Comparison of ENCODE assay signal across 8 mouse cellular contexts in genomic region chr1:136136547-136136946, GRCm38 (mm10). TPM values are rescaled to one million over a fixed set of nuclear protein-coding genes. Genes with fewer than 3 reads are reported as not detected.
A peak's percentile ranks its signal among the peaks of the same experiment; 100 is the strongest.
DNase-seq lines count a peak whose midpoint lies in the region; ATAC-seq lines count a peak whose summit lies in the region.

No protein-coding gene starts in this region.

- H3K9ac ChIP-seq in kidney, embryonic 15.5 days, result no peak overlapping the region
- H3K9ac ChIP-seq in embryonic facial prominence, embryonic 11.5 days (replicated peaks; ENCODE audit: low read length), result no peak overlapping the region
- no peak overlapping the region for H3K9ac ChIP-seq in neural tube, embryonic 12.5 days

- DNase-seq in kidney, adult 18-20 months, result no peak
- peak; percentile 49 for DNase-seq in embryonic facial prominence, embryonic 11.5 days (ENCODE audit: low spot score)
- peak; percentile 49 for DNase-seq in limb, embryonic 10.5 days (ENCODE audit: low spot score)
- no peak for DNase-seq in left cerebral cortex, postnatal 14 days (ENCODE audit: low spot score in 2 of 2)
- no peak for DNase-seq in ovary, postnatal 36 days (ENCODE audit: low spot score)
- no peak for DNase-seq in left cerebral cortex, adult 8-10 months (ENCODE audit: low spot score in 2 of 2)

- 35% methylated on average over 4 of the region's 4 CpGs for WGBS in kidney, embryonic 15.5 days
- 22% methylated on average over 4 of the region's 4 CpGs for WGBS in embryonic facial prominence, embryonic 11.5 days
- 19% methylated on average over 4 of the region's 4 CpGs for WGBS in limb, embryonic 10.5 days
- WGBS in neural tube, embryonic 12.5 days, result 42% methylated on average over 4 of the region's 4 CpGs

- no peak for ATAC-seq in kidney, embryonic 15.5 days (replicated peaks; ENCODE audit: low FRiP score)
- no peak for ATAC-seq in embryonic facial prominence, embryonic 11.5 days (replicated peaks; ENCODE audit: insufficient number of reproducible peaks, low FRiP score, low TSS enrichment, low read depth)
- ATAC-seq in neural tube, embryonic 12.5 days (ENCODE audit: low FRiP score, low read depth), result no peak

- H3K27me3 ChIP-seq in kidney, embryonic 15.5 days, result peaks cover 12% of the 10 kb centered on the region
- H3K27me3 ChIP-seq in embryonic facial prominence, embryonic 11.5 days (ENCODE audit: control insufficient read depth, insufficient read depth, low read length), result no peaks in the 10 kb centered on the region
- peaks cover 10% of the 10 kb centered on the region; the same call in 1 of the 2 replicates for H3K27me3 ChIP-seq in limb, embryonic 10.5 days (ENCODE audit: low read depth, poor library complexity, severe bottlenecking)
- H3K27me3 ChIP-seq in neural tube, embryonic 12.5 days (replicated peaks), result no peaks in the 10 kb centered on the region; the same call in 1 of the 2 replicates

- no peak overlapping the region for H3K4me3 ChIP-seq in kidney, embryonic 15.5 days (replicated peaks)
- H3K4me3 ChIP-seq in embryonic facial prominence, embryonic 11.5 days (ENCODE audit: low read depth, low read length), result no peak overlapping the region
- H3K4me3 ChIP-seq in limb, embryonic 10.5 days, result peak overlapping the region; percentile 31
- no peak overlapping the region for H3K4me3 ChIP-seq in neural tube, embryonic 12.5 days

- peak overlapping the region; percentile 66; the same call in 1 of the 2 replicates for H3K27ac ChIP-seq in kidney, embryonic 15.5 days
- 0 out of 2 replicates have a peak overlapping the region, but pooled peaks have one; percentile 52 for H3K27ac ChIP-seq in embryonic facial prominence, embryonic 11.5 days (replicated peaks; ENCODE audit: low read depth, low read length)
- H3K27ac ChIP-seq in limb, embryonic 10.5 days, result peak overlapping the region; percentile 81
- H3K27ac ChIP-seq in neural tube, embryonic 12.5 days, result no peak overlapping the region

- H3K4me2 ChIP-seq in kidney, embryonic 15.5 days, result 0 out of 2 replicates have a peak overlapping the region, but pooled peaks have one; percentile 8
- no peak overlapping the region; the same call in 1 of the 2 replicates for H3K4me2 ChIP-seq in embryonic facial prominence, embryonic 11.5 days (ENCODE audit: low read depth, low read length)
- H3K4me2 ChIP-seq in neural tube, embryonic 12.5 days (replicated peaks), result peak overlapping the region; percentile 75

- H3K9me3 ChIP-seq in kidney, embryonic 15.5 days (replicated peaks), result no peaks in the 10 kb centered on the region
- no peaks in the 10 kb centered on the region for H3K9me3 ChIP-seq in embryonic facial prominence, embryonic 11.5 days (replicated peaks; ENCODE audit: control insufficient read depth, low read length)
- H3K9me3 ChIP-seq in limb, embryonic 10.5 days (replicated peaks), result 0 out of 2 replicates have a peak, but pooled peaks cover 1% of the 10 kb centered on the region
- H3K9me3 ChIP-seq in neural tube, embryonic 12.5 days, result no peaks in the 10 kb centered on the region

- intact Hi-C loops in left cerebral cortex, postnatal 14 days (cut with DNase I), result loop anchor here (10.0 kb wide), 1 partner anchor 488 kb away; the partner anchor contains the start of gene Zfp281

- H3K4me1 ChIP-seq in kidney, embryonic 15.5 days, result peaks cover 99% of the 10 kb centered on the region
- H3K4me1 ChIP-seq in embryonic facial prominence, embryonic 11.5 days (ENCODE audit: control insufficient read depth, insufficient read depth, low read length), result peaks cover 18% of the 10 kb centered on the region
- peaks cover 99% of the 10 kb centered on the region for H3K4me1 ChIP-seq in limb, embryonic 10.5 days
- H3K4me1 ChIP-seq in neural tube, embryonic 12.5 days, result peaks cover 93% of the 10 kb centered on the region

- H3K36me3 ChIP-seq in kidney, embryonic 15.5 days, result no peaks in the 10 kb centered on the region
- no peaks in the 10 kb centered on the region for H3K36me3 ChIP-seq in embryonic facial prominence, embryonic 11.5 days (replicated peaks; ENCODE audit: control insufficient read depth, insufficient read depth, low read depth, low read length)
- no peaks in the 10 kb centered on the region for H3K36me3 ChIP-seq in limb, embryonic 10.5 days
- no peaks in the 10 kb centered on the region for H3K36me3 ChIP-seq in neural tube, embryonic 12.5 days

RNA-seq across cellular contexts. Expression of gene Kif21b, which starts 5.4 kb away (rescaled TPM):
- polyA plus RNA-seq in kidney, embryonic 15.5 days (2015; fragmentation: Nextera tagmentation; extraction: Ambion mirVana), result 2.0 and 2.5 TPM in 2 replicates
- 6.9 and 8.0 TPM in 2 replicates for polyA plus RNA-seq in embryonic facial prominence, embryonic 11.5 days (2014; fragmentation: Nextera tagmentation; extraction: Ambion mirVana)
- 7.2 and 10.9 TPM in 2 replicates for polyA plus RNA-seq in limb, embryonic 10.5 days (2016; fragmentation: Nextera tagmentation; extraction: Ambion mirVana)
- polyA plus RNA-seq in neural tube, embryonic 12.5 days (2016; fragmentation: Nextera tagmentation; extraction: Ambion mirVana), result 35.9 and 37.1 TPM in 2 replicates
- total RNA-seq in left cerebral cortex, postnatal 14 days (2021), result 100 to 1,000 TPM; 180 to 201 TPM
- total RNA-seq in left cerebral cortex, adult 8-10 months (2022), result 10 to 100 TPM; 49.0 to 57.8 (median 53.5) TPM

Comparison
In these comparisons a context has a peak if more than half of its experiments do, and no peak if none do; other contexts are left out.
1. DNase-seq: peak in embryonic facial prominence, embryonic 11.5 days (single experiment) and limb, embryonic 10.5 days (single experiment); none in kidney, adult 18-20 months (single experiment), left cerebral cortex, postnatal 14 days (0 of 2), ovary, postnatal 36 days (single experiment) and left cerebral cortex, adult 8-10 months (0 of 2).